Mouse (Mus musculus) limb, embryonic 12.5 days (tissue): ENCODE measurements around the gene Aebp1. TPM values are rescaled to one million over a fixed set of nuclear protein-coding genes. Genes with fewer than 3 reads are reported as not detected.

Source experiments
- ATAC-seq: fragments of 200-750 bp; cut with Nextera tagmentation; 2 replicates; pipeline ENCODE4 v1.8.0; 2017; ENCODE audit warnings: low read depth, moderate TSS enrichment; ENCODE audit not compliant: insufficient number of reproducible peaks, insufficient read depth, low FRiP score, low TSS enrichment
- H3K27ac ChIP-seq: fragments of 300-500 bp; sonication (generic); 2 replicates; pipeline ENCODE4 v1.5.1; 2016; ENCODE audit warnings: mild to moderate bottlenecking, moderate library complexity
- H3K27me3 ChIP-seq: fragments of 300-500 bp; sonication (generic); 2 replicates; pipeline ENCODE4 v1.6.1; 2016; ENCODE audit warnings: mild to moderate bottlenecking, moderate library complexity
- H3K36me3 ChIP-seq: fragments of 300-500 bp; sonication (generic); 2 replicates; pipeline ENCODE4 v1.6.1; 2016; ENCODE audit warnings: mild to moderate bottlenecking, moderate library complexity
- H3K4me1 ChIP-seq: fragments of 300-500 bp; sonication (generic); replicated peaks from 2 replicates; pipeline ENCODE4 v1.6.1; 2016
- H3K4me2 ChIP-seq: fragments of 300-500 bp; sonication (generic); 2 replicates; pipeline ENCODE4 v1.6.1; 2016; ENCODE audit warnings: mild to moderate bottlenecking, moderate library complexity
- H3K4me3 ChIP-seq: fragments of 300-500 bp; sonication (generic); replicated peaks from 2 replicates; pipeline ENCODE4 v1.5.1; 2016; ENCODE audit warnings: mild to moderate bottlenecking
- H3K9ac ChIP-seq: fragments of 300-500 bp; sonication (generic); replicated peaks from 2 replicates; pipeline ENCODE4 v1.6.1; 2016; ENCODE audit warnings: mild to moderate bottlenecking, moderate library complexity
- H3K9me3 ChIP-seq: fragments of 300-500 bp; sonication (generic); 2 replicates; pipeline ENCODE4 v1.6.1; 2016; ENCODE audit warnings: mild to moderate bottlenecking, moderate library complexity
- WGBS: fragments of 180-500 bp; shearing (Covaris S2); methylation state at CpG from one replicate; pipeline ENCODE4 v1.1.7; 2016; 5-methylcytosine and 5-hydroxymethylcytosine counted together
- polyA plus RNA-seq: library from polyadenylated mRNA; unstranded; fragments of >200 nt; fragmentation: Nextera tagmentation; extraction: Ambion mirVana; gene quantifications from 2 replicates; pipeline ENCODE4 v1.2.1, GENCODE M21; 2016

Aebp1 gene
- polyA plus RNA-seq, 1 experiment from 2014 or later = 12.5 TPM

DNA sequence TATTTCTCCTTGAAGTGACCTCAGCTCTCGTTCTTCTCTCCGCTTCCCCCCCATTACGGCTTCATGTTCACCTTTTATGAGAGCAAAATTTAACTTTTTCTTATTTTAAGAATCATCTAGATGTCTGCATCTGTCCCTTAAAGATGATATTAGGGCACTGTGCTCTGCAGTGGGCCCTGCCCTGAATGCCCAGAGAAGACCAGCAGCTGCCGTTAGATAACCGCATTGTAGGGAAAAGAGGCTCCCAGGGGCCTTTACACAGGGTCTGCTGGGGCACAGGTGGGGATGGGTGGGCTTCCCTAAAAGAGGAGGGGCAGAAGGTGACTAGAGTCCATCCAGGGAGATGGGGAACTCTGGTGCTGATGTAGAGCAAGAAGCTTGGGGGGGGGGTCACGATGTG, 32.1 kb downstream of the Aebp1 start:
- H3K36me3 ChIP-seq = no peaks in the 10 kb centered on the region
- H3K4me1 ChIP-seq = peaks cover 52% of the 10 kb centered on the region
- no peak overlapping the region for H3K4me2 ChIP-seq
- no peak overlapping the region for H3K4me3 ChIP-seq
- H3K9ac ChIP-seq = no peak overlapping the region
- H3K27me3 ChIP-seq = peaks cover 31% of the 10 kb centered on the region
- WGBS = 71% methylated on average over 6 of the region's 6 CpGs
- no peak overlapping the region for H3K27ac ChIP-seq
- H3K9me3 ChIP-seq = no peaks in the 10 kb centered on the region
- ATAC-seq = no peak

DNA sequence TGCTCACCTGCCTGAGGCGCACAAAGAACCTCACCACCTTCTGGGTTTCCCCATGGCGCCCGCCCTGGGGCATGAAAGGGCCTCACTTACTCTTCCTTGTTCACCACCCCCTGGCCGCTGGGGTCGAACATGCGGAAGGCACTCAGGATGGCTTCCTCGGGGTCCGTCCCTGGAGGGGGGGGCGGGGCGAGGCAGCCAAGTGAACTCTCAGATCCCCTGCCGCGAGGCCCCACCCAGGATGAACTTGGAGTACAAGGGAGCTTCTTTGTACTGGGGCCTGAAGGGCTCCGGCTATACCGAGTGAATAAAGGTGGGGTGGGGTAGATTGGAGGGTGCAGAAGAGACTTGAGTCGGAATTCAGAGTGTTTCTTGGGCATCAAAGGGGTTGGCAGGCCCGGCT, 35.5 kb downstream of the Aebp1 start:
- Histone ChIP-seq H3K4me1 (peaks cover 43% of the 10 kb centered on the region), H3K36me3 (no peaks in the 10 kb centered on the region), H3K27ac (no peak overlapping the region), H3K9ac (no peak overlapping the region), H3K4me2 (peak overlapping the region; percentile 15; the same call in 1 of the 2 replicates), H3K4me3 (no peak overlapping the region), H3K9me3 (no peaks in the 10 kb centered on the region), H3K27me3 (peaks cover 60% of the 10 kb centered on the region)
- no peak for ATAC-seq
- WGBS = 13% methylated on average over 16 of the region's 16 CpGs

DNA sequence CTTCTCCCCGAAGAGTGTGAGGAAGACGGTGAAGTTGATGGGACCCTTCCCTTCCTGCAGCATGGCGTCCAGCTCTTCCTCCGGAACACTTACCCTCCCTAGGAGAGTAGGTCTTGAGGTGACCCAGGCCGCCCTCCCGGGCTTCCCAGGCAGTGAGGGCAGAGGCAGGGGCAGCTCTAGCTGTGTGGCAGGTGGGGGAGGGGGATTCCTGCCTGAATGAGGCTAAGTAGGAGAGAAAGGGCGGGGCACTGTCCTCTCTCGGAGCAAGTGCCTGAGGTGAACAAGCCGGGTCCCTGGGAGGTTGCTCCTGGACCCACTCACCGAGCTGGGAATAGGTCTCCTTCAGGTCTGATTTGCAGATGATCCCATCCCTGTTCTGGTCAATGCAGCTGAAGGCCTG, 36.1 kb downstream of the Aebp1 start:
- no peak for ATAC-seq
- H3K4me1 ChIP-seq = peaks cover 43% of the 10 kb centered on the region
- H3K9ac ChIP-seq = no peak overlapping the region
- 18% methylated on average over 10 of the region's 10 CpGs for WGBS
- no peak overlapping the region for H3K4me3 ChIP-seq
- H3K36me3 ChIP-seq = no peaks in the 10 kb centered on the region
- H3K9me3 ChIP-seq = no peaks in the 10 kb centered on the region
- H3K4me2 ChIP-seq = 0 out of 2 replicates have a peak overlapping the region, but pooled peaks have one; percentile 15
- H3K27ac ChIP-seq = no peak overlapping the region
- H3K27me3 ChIP-seq = peaks cover 62% of the 10 kb centered on the region

DNA sequence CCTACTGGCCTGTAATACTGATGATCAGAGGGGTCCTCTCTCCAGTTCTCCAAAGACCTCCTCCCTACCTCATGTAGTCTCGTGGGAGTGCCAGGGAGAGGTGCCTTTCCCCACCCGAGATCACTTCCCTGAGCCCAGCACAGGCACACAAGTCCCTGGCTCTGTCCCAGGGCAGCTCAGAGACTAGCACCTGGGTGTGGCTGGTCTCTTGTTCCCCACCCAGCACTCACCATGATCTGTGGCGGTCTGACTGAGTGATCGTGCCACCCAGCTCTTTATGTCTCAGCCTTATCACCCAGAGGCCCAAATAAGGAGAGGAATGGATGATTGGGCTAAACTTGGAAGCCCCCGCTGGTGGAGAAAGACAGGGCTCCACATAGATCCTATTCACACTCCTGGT, 36.8 kb downstream of the Aebp1 start, which contains the start of gene Myl7:
TSS of gene Myl7 (minus strand) at position 252 of the 400 bp plus-strand sequence.
- Histone ChIP-seq H3K4me2 (0 out of 2 replicates have a peak within 1 kb of the TSS, but pooled peaks have one; percentile 15), H3K9ac (no peak within 1 kb of the TSS), H3K4me3 (no peak within 1 kb of the TSS), H3K27me3 (peaks cover 68% of the 10 kb centered on the region), H3K4me1 (peaks cover 40% of the 10 kb centered on the region), H3K9me3 (no peaks in the 10 kb centered on the region), H3K27ac (no peak within 1 kb of the TSS), H3K36me3 (no peaks in the 10 kb centered on the region)
- ATAC-seq = no peak
- WGBS = 61% methylated on average over 5 of the region's 5 CpGs

DNA sequence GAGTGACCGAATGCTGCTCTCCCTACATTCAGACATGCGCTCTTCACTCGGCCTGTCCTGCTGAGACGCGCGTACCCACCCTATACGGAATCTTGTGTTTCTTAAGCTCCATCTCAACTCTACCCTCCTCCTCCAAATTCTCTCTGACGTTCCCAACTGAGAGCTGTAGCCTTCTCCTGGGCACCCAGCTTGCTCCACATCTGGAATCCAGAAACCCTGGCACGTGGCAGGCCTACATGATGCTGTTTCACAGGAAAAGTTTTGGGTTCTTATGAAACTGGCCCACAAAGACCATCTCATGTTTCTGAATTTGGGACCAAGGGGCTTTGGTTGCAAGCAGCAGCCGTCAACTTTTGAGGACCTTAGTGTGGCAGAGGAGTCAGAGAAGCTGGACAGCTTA, 37.5 kb downstream of the Aebp1 start:
- H3K4me3 ChIP-seq = no peak overlapping the region
- no peak overlapping the region for H3K9ac ChIP-seq
- WGBS = 87% methylated on average over 10 of the region's 10 CpGs
- no peaks in the 10 kb centered on the region for H3K9me3 ChIP-seq
- H3K36me3 ChIP-seq = no peaks in the 10 kb centered on the region
- H3K4me2 ChIP-seq = no peak overlapping the region
- ATAC-seq = no peak
- peaks cover 39% of the 10 kb centered on the region for H3K4me1 ChIP-seq
- H3K27me3 ChIP-seq = peaks cover 68% of the 10 kb centered on the region
- no peak overlapping the region for H3K27ac ChIP-seq

DNA sequence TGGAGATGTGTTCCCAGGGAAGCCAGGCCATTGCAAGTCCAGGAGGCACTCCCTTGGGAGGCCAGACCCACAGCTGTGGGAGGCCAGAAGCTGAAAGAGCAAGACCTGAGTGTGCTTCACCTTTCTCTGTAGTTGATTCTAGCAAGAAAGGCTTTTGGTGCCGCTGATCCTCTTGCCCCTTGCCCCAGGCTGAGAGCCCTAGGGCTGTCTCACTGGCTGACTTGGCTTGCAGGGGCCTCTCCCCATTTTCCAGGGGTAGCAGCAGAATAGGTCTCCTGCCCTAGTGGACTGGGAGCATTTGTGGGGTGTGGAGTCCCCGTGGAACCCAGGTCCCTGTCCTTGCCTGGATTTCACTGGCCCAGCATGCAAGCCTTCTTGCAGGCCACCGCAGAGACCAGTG, 39.6 kb downstream of the Aebp1 start:
- Histone ChIP-seq H3K36me3 (no peaks in the 10 kb centered on the region), H3K27ac (no peak overlapping the region), H3K9me3 (no peaks in the 10 kb centered on the region), H3K4me1 (peaks cover 33% of the 10 kb centered on the region), H3K4me2 (peak overlapping the region; percentile 69), H3K9ac (peak overlapping the region; percentile 59), H3K4me3 (peak overlapping the region; percentile 45), H3K27me3 (peaks cover 62% of the 10 kb centered on the region)
- WGBS = 25% methylated on average over 3 of the region's 3 CpGs
- ATAC-seq = no peak

DNA sequence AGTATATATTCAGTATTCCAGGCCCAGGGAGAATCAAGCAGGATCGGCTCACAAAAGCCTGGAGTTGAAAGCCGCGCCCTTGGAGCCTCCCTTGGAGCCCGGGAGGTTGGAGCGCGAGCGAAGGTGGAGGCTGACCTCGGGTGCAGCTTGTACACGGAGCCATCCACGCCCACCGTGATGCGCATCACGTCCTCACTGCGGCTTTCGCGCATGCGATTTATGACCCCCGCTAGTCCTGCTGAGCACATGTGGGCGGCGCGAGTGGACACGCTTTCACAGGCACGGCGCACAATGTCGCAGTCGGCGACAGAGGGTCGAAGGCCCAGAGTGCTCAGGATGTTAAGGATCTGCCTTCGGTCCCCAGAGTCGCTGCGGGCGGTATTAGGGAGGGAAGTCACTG, 40.2 kb downstream of the Aebp1 start:
- H3K9me3 ChIP-seq = no peaks in the 10 kb centered on the region
- peak overlapping the region; percentile 59 for H3K9ac ChIP-seq
- peaks cover 31% of the 10 kb centered on the region for H3K4me1 ChIP-seq
- no peak overlapping the region for H3K27ac ChIP-seq
- peak overlapping the region; percentile 45 for H3K4me3 ChIP-seq
- peak overlapping the region; percentile 69 for H3K4me2 ChIP-seq
- ATAC-seq = peak; percentile 57; the same call in 1 of the 2 replicates
- no peaks in the 10 kb centered on the region for H3K36me3 ChIP-seq
- WGBS = under 1% methylated on average over 32 of the region's 32 CpGs
- H3K27me3 ChIP-seq = peaks cover 56% of the 10 kb centered on the region

DNA sequence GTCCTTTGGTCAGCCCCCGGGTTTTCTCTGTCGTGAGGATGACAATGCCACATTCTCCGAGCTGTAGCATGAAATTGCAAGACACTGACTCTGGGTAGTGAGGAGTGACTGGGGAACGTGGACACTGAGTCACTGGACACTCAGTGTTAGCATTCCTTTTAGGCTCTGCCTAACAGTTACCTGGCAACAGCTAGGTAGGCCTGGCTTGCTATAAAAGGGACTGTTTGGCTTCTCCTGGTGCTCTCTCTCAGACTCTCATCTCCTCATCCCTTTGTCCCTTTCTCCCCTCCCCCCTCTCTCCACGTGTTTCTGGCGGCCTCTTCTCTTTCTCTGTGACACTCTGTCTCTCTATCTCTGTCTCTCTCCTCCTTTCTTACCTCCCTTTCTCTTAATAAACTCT, 40.6 kb downstream of the Aebp1 start:
- Histone ChIP-seq H3K4me2 (peak overlapping the region; percentile 69), H3K36me3 (no peaks in the 10 kb centered on the region), H3K9ac (peak overlapping the region; percentile 59; the same call in 1 of the 2 replicates), H3K9me3 (no peaks in the 10 kb centered on the region), H3K4me1 (peaks cover 27% of the 10 kb centered on the region), H3K27ac (no peak overlapping the region), H3K27me3 (peaks cover 51% of the 10 kb centered on the region), H3K4me3 (peak overlapping the region; percentile 45)
- WGBS = 15% methylated on average over 6 of the region's 6 CpGs
- ATAC-seq = no peak; the same call in 1 of the 2 replicates

DNA sequence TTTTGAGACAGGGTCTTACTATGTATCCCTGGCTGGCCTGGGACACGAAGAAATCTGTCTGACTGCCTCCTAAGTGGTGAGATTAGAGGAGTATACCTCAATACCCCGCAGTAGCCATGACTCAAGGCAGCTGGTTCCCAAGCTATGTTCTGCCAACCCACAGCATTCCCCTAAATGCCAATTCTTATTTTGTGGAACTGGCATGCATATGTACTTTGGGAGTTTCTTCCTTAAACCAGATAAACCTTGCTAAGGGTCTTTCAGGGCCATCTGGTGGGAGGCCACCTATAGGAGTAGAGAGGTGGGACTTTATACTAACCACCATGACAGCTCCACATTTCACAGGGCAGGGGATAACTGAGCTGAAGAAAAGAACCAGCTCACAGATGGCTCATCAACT, 42.1 kb downstream of the Aebp1 start:
- WGBS = 89% methylated on average over 2 of the region's 2 CpGs
- no peak overlapping the region for H3K4me3 ChIP-seq
- H3K36me3 ChIP-seq = no peaks in the 10 kb centered on the region
- no peak overlapping the region for H3K27ac ChIP-seq
- H3K27me3 ChIP-seq = peaks cover 37% of the 10 kb centered on the region
- ATAC-seq = no peak
- peaks cover 20% of the 10 kb centered on the region for H3K4me1 ChIP-seq
- H3K9me3 ChIP-seq = no peaks in the 10 kb centered on the region
- no peak overlapping the region for H3K4me2 ChIP-seq
- H3K9ac ChIP-seq = 0 out of 2 replicates have a peak overlapping the region, but pooled peaks have one; percentile 24

DNA sequence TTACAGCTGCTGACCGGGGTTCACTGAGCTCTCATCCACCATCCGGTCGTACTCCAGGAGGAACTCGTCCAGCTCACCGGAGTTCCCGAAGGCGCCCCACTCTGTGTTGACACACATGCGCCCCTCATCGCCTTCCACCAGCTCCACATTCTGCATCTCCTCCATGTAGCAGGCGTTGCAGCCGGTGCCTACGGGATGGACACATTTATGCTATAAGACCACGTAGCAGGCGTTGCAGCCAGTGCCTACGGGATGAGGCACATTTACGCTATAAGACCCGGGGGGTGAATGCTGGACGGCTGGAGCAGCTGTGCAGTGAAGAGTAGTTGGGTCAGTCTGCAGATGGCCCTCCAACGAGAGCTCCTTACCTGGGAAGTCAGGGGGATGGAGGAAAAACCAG, 42.6 kb downstream of the Aebp1 start:
- WGBS = 83% methylated on average over 19 of the region's 19 CpGs
- no peak for ATAC-seq
- H3K4me2 ChIP-seq = no peak overlapping the region
- H3K4me1 ChIP-seq = peaks cover 20% of the 10 kb centered on the region
- H3K27me3 ChIP-seq = peaks cover 32% of the 10 kb centered on the region
- H3K9ac ChIP-seq = 0 out of 2 replicates have a peak overlapping the region, but pooled peaks have one; percentile 24
- no peaks in the 10 kb centered on the region for H3K9me3 ChIP-seq
- H3K27ac ChIP-seq = no peak overlapping the region
- H3K36me3 ChIP-seq = no peaks in the 10 kb centered on the region
- H3K4me3 ChIP-seq = no peak overlapping the region

DNA sequence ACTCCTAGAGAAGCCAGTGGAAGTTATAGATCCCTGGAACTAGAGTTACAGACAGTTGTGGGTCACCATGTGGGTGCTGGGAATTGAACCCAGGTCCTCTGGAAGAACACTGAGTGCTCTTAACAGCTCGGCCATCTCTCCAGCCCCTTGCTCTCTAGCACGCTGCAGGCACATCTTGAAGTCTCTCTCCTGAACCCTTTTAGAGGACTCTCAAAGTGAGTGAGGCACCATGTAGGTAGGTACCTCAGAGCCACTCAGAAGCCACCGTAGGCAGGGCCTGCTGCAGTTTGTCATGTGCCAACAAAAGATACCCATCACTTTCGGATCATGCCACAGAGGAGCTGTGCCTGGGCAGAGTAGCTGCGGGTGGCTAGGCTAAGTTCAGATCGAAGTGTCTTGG, 43.1 kb downstream of the Aebp1 start:
- Histone ChIP-seq H3K27ac (no peak overlapping the region), H3K9ac (no peak overlapping the region), H3K27me3 (peaks cover 28% of the 10 kb centered on the region), H3K4me3 (no peak overlapping the region), H3K9me3 (no peaks in the 10 kb centered on the region), H3K4me1 (peaks cover 20% of the 10 kb centered on the region), H3K4me2 (no peak overlapping the region), H3K36me3 (no peaks in the 10 kb centered on the region)
- no peak for ATAC-seq
- 93% methylated on average over 6 of the region's 6 CpGs for WGBS
